Mouse (Mus musculus) embryonic fibroblast, embryonic 13.5 days (primary cell): ENCODE results near the gene Capn15. TPM values are rescaled to one million over a fixed set of nuclear protein-coding genes. Genes with fewer than 3 reads are reported as not detected.
A peak's percentile ranks its signal among the peaks of the same experiment; 100 is the strongest.

Experiments used
- H3K27ac ChIP-seq: 2 replicates; pipeline ENCODE4 v1.5.1; 2012; ENCODE audit warnings: low read length, control low read depth, inconsistent platforms; ENCODE audit not compliant: insufficient read depth
- H3K4me1 ChIP-seq: 2 replicates; pipeline ENCODE4 v1.6.1; 2011; ENCODE audit warnings: low read length; ENCODE audit not compliant: control insufficient read depth, insufficient read depth
- H3K4me3 ChIP-seq: 2 replicates; pipeline ENCODE4 v1.5.1; 2011; ENCODE audit warnings: mild to moderate bottlenecking, control low read depth, low read length; ENCODE audit not compliant: insufficient read depth
- CTCF ChIP-seq: IDR thresholded peaks from 2 replicates; pipeline ENCODE4 v1.5.1; 2011; ENCODE audit warnings: mild to moderate bottlenecking, control low read depth, low read length, moderate library complexity, borderline replicate concordance; ENCODE audit not compliant: insufficient read depth
- POLR2A ChIP-seq: IDR thresholded peaks from 2 replicates; pipeline ENCODE4 v1.6.1; 2011; ENCODE audit warnings: low read depth, mild to moderate bottlenecking, control low read depth, low read length, moderate library complexity
- polyA plus RNA-seq: library from polyadenylated mRNA; stranded (reverse); fragments of >200 nt; gene quantifications from 2 replicates; pipeline ENCODE4 v1.2.4, GENCODE M21; 2011; ENCODE audit warnings: low read depth; ENCODE audit not compliant: missing spikeins, insufficient read length

Capn15 gene
- polyA plus RNA-seq, 1 experiment = 10.9 TPM

DNA sequence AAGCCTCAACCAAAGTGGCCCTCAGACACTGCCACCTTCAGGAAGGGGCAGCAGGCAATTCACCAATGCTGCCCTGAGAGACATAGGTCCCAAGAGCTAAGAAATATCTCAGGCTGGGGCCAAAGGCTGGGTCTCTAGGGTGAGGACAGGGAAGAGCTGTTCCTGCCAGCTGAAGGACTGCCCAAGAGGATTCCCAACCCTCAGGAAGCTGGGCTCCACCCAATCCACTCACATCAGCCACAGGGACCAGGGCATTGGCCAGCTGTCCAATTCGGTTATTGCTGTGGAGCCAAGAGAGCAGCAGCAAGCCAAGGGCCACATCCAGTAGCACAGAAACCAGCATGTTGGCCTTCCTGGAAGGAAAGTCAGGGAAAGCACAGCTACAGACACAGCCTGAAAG is 51.1 kb downstream of the Capn15 start:
- no peak for TF ChIP-seq POLR2A
- Histone ChIP-seq H3K27ac (no peak overlapping the region), H3K4me3 (no peak overlapping the region), H3K4me1 (no peaks in the 10 kb centered on the region)

DNA sequence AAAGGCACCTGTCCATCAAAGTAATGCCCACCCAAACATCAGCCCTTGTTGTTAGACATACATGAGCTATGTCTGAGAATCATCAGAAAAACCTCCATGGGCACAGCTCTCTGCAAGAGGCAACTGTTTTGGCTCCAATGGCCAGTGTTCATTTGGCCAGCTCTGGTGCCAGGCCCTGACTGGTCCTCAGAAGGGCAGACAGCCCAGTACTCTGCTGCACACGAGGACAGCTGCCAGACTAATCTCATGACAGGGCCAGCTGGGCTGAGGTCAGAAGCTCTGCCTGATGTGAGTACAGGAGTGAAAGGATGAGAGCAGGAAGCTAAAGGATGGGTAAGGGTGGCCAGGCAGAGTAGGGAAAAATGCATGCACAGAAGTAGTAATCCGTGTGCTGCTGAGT is 60.2 kb downstream of the Capn15 start:
- TF ChIP-seq POLR2A (no peak), CTCF (no peak)
- H3K4me3 ChIP-seq = no peak overlapping the region
- peaks cover 3% of the 10 kb centered on the region; the same call in 1 of the 2 replicates for H3K4me1 ChIP-seq
- H3K27ac ChIP-seq = no peak overlapping the region

DNA sequence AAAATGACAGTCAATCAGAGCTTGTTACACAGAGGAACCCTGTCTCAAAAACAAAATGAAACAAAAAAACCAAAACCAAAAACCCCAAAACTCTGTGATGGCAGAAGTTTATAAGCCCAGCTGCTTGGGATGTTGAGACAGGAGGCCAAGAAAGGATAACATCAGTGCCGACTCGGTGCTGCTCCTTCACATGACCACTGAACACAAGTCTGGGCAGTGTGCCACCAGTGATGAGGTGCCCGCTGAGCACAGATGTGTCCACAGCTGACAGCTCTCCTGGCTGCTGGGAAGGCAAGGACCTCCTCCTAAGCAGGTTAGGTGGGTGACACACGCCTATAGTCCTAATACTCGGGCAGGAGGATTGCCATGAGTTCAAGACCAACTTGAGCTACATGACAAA is 63.5 kb downstream of the Capn15 start:
- Histone ChIP-seq H3K4me1 (peaks cover 12% of the 10 kb centered on the region), H3K4me3 (no peak overlapping the region), H3K27ac (no peak overlapping the region)
- TF ChIP-seq CTCF = no peak
- no peak for TF ChIP-seq POLR2A

DNA sequence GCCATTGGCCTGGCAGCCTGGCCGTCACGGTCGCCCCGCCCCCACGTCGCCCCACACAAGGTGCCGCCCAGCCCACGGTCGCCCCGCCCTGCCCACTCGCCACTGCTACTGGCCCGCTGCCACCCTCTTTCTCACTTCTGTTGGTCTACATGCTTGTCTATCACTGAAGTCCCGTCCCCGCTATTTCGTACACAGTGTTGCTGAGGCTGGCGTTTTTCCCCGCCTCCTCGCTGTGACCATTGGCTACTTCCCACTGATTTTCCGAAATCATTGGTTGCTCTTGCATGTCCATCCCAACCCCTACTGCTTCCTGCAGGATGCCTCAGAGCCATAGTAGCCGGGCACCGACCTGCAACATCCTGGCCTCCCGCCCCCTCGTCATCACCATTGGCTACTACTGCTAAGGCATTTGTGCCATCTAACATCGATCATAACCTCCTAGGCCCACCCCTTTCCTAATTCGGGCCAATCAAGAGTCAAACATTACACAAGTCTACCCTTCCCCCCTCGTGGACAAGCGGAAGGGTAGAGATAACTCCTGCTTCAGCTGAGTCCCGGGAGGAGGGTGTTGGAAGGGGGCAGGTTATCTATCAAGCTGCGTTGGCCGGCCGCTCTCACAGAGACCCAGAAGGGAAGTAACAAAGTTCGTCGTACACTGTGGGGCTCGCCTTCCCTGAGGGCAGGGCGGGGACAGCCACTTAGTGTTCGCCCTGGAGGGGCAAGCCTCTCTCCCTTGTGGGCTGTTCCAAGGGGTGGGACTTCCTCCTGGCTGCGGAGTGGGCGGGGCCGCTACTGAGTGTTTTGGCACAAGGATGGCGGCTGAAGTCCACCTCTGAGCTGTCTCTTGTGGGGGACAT is 65.6 kb downstream of the Capn15 start:
- peaks cover 13% of the 10 kb centered on the region for H3K4me1 ChIP-seq
- TF ChIP-seq POLR2A = peak; percentile 77; the same call in 1 of the 2 replicates
- TF ChIP-seq CTCF = no peak
- peak overlapping the region; percentile 63 for H3K4me3 ChIP-seq

DNA sequence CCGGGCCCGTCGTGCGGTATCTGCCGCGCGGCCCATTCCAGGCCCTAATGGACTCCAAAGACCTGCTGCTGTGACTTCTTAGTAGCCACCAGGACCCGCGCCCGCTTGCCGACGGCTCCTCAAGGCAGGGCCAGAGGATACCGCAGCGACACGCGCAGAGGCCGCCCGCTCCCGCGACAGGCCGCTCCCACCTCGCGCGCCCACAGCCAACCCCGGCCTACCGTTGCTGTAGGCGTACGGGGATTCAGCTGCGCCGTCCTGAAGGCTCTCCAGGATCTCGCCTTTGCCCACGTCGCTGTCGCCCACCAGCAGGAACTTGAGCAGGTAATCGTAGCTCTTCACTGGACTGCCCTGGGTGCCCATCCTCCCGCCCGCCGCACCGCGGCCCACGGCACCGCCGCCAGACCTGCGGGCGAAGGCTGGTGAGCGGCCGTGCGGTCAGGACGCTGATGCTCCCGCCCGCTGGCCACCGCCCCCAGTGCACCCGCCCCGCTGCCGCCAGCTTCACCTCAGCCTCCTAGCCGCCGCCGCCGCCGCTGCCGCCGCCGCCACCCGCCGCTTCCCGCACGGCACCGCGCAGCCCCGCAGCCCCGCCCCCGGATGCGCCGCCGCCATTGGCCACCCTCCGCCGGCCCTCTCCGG is 66.3 kb downstream of the Capn15 start, which contains the start of gene Rab40c:
TSS of gene Rab40c (minus strand) at position 584 of the 642 bp plus-strand sequence.
- Histone ChIP-seq H3K27ac (peak within 1 kb of the TSS; percentile 89), H3K4me1 (peaks cover 13% of the 10 kb centered on the region), H3K4me3 (peak within 1 kb of the TSS; percentile 72)
- TF ChIP-seq CTCF = no peak
- no peak; the same call in 1 of the 2 replicates for TF ChIP-seq POLR2A

More for the DNA sequence above, 65.6 kb downstream of the Capn15 start:
- H3K27ac ChIP-seq = peak overlapping the region; percentile 89

DNA sequence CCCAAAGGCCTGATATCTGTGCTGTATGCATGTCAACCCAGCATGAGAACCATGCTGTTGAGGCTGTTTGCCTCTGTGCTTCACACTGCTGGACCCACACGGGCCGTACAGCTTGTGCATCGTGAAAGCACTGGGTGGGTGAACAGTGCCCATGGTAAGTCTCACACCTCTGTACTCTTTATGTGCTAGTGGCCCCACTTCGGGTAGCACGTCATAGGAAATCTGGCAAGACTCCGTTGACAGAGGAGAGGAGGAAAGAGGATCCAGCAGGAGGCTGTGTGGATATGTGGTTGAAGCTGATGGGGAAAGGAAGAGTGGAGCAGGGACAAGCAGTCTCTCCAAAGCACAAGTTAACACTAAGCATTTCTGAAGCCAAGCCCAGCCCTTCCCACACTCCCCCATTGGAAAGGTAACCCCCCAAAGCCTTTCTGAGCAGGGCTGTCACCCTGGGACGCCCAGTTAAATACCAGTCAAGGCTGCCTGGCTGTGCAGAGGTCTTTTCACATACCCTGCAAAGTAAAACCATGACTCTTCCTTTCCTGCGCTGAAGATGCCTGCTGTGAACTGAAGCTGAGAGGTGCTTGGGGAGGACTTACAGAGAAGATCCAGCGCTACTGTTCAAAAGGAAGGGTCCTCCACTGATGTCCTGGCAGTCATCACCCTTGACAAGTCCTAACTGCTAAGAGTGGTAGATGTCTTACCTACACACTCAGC is 67.4 kb downstream of the Capn15 start:
- Histone ChIP-seq H3K27ac (peak overlapping the region; percentile 50), H3K4me1 (peaks cover 13% of the 10 kb centered on the region), H3K4me3 (peak overlapping the region; percentile 72)
- TF ChIP-seq CTCF = no peak
- TF ChIP-seq POLR2A = no peak

DNA sequence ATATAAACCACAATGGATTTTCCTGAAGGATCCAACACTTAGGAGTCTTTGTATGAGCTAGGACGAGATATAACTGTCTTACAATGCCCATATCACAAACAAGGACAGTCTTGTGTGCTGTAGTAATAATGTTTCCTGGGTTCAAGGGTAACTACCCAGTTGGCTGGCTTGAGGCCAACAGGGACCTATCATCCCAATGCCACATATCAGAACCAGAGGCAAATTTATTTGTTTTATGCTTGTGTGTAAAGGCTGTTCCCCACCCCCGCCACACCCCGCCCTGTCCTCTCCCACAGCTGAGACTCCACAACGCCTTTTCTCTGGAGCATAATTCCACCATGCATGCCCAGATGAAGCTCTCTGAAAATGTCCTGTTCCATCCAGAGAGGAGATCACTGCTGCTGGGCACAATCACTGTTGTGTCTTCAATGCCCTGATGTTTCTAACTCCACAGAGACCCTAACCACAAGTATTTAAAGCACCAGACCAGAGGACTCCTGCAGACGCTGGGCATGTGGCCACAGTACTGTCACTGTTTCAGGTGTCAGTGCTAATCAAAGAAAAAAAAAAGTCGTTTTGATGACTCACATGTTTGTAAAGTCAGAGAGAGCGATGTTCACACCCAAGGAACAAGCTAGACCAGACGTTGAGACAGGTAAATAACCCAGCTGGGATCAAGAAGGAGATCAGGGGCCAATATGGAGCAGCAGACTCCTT is 68.5 kb downstream of the Capn15 start:
- Histone ChIP-seq H3K27ac (no peak overlapping the region), H3K4me3 (no peak overlapping the region), H3K4me1 (peaks cover 13% of the 10 kb centered on the region)
- no peak for TF ChIP-seq POLR2A
- TF ChIP-seq CTCF = no peak

DNA sequence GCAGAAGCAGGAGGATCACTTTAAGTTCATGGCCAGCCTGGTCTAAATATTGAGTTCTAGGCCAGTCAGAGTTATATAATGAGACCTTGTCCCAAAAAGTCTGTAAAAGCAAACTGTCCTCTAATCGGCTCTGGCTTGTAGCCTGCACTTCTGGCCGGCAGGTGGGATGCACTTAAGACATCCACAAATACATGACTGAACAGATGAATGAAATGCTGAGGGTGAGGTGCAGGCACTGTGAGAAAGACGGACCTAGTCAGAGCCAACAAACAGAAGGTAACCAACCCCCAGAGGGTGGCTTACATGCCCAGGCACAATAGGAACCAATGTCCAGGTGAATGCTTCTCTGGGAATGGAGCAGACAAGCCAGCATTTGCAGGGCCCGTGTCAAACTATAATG is 71.3 kb downstream of the Capn15 start:
- Histone ChIP-seq H3K4me1 (peaks cover 10% of the 10 kb centered on the region), H3K27ac (no peak overlapping the region), H3K4me3 (no peak overlapping the region)
- no peak for TF ChIP-seq CTCF
- TF ChIP-seq POLR2A = no peak

DNA sequence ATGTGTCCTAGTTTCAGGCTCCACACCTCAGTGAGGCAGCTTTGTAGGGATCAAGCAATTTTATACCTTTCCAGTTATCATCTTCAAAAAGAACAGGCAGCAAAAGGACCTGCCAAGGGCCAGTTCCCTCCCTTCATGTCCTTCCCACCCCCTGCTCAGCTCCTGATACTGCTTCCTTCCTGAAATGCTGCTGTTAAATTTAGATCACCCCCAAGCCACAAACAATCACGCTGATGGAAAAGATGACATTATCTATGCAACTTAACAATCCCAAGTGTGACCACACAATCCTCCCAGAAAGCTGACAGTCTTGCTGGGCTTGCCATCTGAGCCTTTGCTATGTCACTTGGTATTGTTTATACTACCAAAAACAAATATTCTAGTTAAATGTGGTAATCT is 71.7 kb downstream of the Capn15 start:
- no peak for TF ChIP-seq CTCF
- no peak for TF ChIP-seq POLR2A

More for the DNA sequence above, 71.7 kb downstream of the Capn15 start:
- Histone ChIP-seq H3K4me1 (peaks cover 10% of the 10 kb centered on the region), H3K4me3 (no peak overlapping the region), H3K27ac (no peak overlapping the region)
